Mouse (Mus musculus) gastrocnemius, adult 18-20 months (tissue): ENCODE data around the gene Ovol2. TPM values are rescaled to one million over a fixed set of nuclear protein-coding genes. Genes with fewer than 3 reads are reported as not detected.
"Not testable (repeated sequence)": the region's sequence is repeated elsewhere in the genome, so short reads cannot be mapped to it uniquely, and the experiment has no call there.

ENCODE experiments used
- DNase-seq: peaks from one replicate; pipeline ENCODE4 v3.0.0; 2021; ENCODE audit warnings: low spot score
- long read RNA-seq, 2 experiments: library from polyadenylated mRNA; stranded (forward); transcript quantifications; one replicate each; pipeline ENCODE4 v2.0.0; 2021
- total RNA-seq, 2 experiments: library from RNA; stranded (reverse); gene quantifications; 2 replicates each; pipeline ENCODE4 v1.2.3; 2021

Gene Ovol2
- not detected for total RNA-seq
- long read RNA-seq, experiment 1: 0 reads
- long read RNA-seq, experiment 2: 0 reads

GRCm38 (mm10) chr2:144331401-144332302, at the start of gene Ovol2:
Gene Ovol2 (minus strand): TSS chr2:144332146.
- DNase-seq: no peak

- DNase-seq: no peak
These were observed 49.8 kb upstream of the Ovol2 start for GRCm38 (mm10) chr2:144381741-144382140.

- DNase-seq: no peak
These were observed 49.3 kb upstream of the Ovol2 start for GRCm38 (mm10) chr2:144381293-144381692.

- DNase-seq: no peak
These were observed 43.2 kb upstream of the Ovol2 start for GRCm38 (mm10) chr2:144375063-144375703.

- DNase-seq: no peak
These were observed 41.1 kb upstream of the Ovol2 start for GRCm38 (mm10) chr2:144373063-144373462.

- DNase-seq: no peak
These were observed 39.6 kb upstream of the Ovol2 start for GRCm38 (mm10) chr2:144371566-144371965.

- no peak for DNase-seq
These were observed 37.6 kb upstream of the Ovol2 start for GRCm38 (mm10) chr2:144369511-144369910.

GRCm38 (mm10) chr2:144369020-144369421, 37.1 kb upstream of the Ovol2 start:
- no peak for DNase-seq

GRCm38 (mm10) chr2:144368400-144369019, 36.6 kb upstream of the Ovol2 start, which contains the start of the genes Kat14 and Pet117:
Gene Kat14 (plus strand): TSS chr2:144368983.
Gene Pet117 (plus strand): TSS chr2:144368996.
- peak; percentile 96 for DNase-seq

GRCm38 (mm10) chr2:144352843-144353242, 20.9 kb upstream of the Ovol2 start:
- no peak for DNase-seq

GRCm38 (mm10) chr2:144348525-144348924, 16.6 kb upstream of the Ovol2 start:
- DNase-seq: no peak

- no peak for DNase-seq
These were observed 11.2 kb upstream of the Ovol2 start for GRCm38 (mm10) chr2:144343158-144343557.

- not testable (repeated sequence) for DNase-seq
These were observed 6.2 kb upstream of the Ovol2 start for GRCm38 (mm10) chr2:144338149-144338548.

- no peak for DNase-seq
These were observed 5.8 kb upstream of the Ovol2 start for GRCm38 (mm10) chr2:144337701-144338100.

GRCm38 (mm10) chr2:144337230-144337629, 5.3 kb upstream of the Ovol2 start:
- DNase-seq: no peak

- no peak for DNase-seq
These were observed 1.3 kb upstream of the Ovol2 start for GRCm38 (mm10) chr2:144333138-144333842.

GRCm38 (mm10) chr2:144332486-144332885, 540 bp upstream of the Ovol2 start:
- no peak for DNase-seq

- no peak for DNase-seq
These were observed 980 bp downstream of the Ovol2 start for GRCm38 (mm10) chr2:144330960-144331371.

GRCm38 (mm10) chr2:144330352-144330959, 1.5 kb downstream of the Ovol2 start:
- no peak for DNase-seq

- DNase-seq: no peak
These were observed 2.0 kb downstream of the Ovol2 start for GRCm38 (mm10) chr2:144329937-144330336.

GRCm38 (mm10) chr2:144329451-144329850, 2.5 kb downstream of the Ovol2 start:
- no peak for DNase-seq
